Mouse (Mus musculus): ENCODE data around the gene Dpf3.
A peak's percentile ranks its signal among the peaks of the same experiment; 100 is the strongest.

Dpf3 gene

GRCm38 (mm10) chr12:83487476-83487991 lies at the start of gene Dpf3:
TSS of gene Dpf3 (minus strand) at chr12:83487716.
- peak; percentile 98 to 99 for DNase-seq (ENCODE audit: low spot score in 2 of 2)

- peak in 1 of 2 experiments; percentile 48 for DNase-seq (ENCODE audit: low spot score in 2 of 2)
These were observed 48.5 kb upstream of the Dpf3 start for GRCm38 (mm10) chr12:83536039-83536438.

GRCm38 (mm10) chr12:83535428-83535827 lies 47.9 kb upstream of the Dpf3 start:
- DNase-seq (ENCODE audit: low spot score in 2 of 2), result no peak

- no peak for DNase-seq (ENCODE audit: low spot score in 2 of 2)
These were observed 46.7 kb upstream of the Dpf3 start for GRCm38 (mm10) chr12:83534190-83534589.

- DNase-seq (ENCODE audit: low spot score in 2 of 2), result peak in 1 of 2 experiments; percentile 16
These were observed 45.5 kb upstream of the Dpf3 start for GRCm38 (mm10) chr12:83532966-83533365.

- DNase-seq (ENCODE audit: low spot score in 2 of 2), result no peak
These were observed 44.5 kb upstream of the Dpf3 start for GRCm38 (mm10) chr12:83531992-83532391.

- no peak for DNase-seq (ENCODE audit: low spot score in 2 of 2)
These were observed 41.1 kb upstream of the Dpf3 start for GRCm38 (mm10) chr12:83528665-83529064.

- no peak for DNase-seq (ENCODE audit: low spot score in 2 of 2)
These were observed 40.3 kb upstream of the Dpf3 start for GRCm38 (mm10) chr12:83527816-83528215.

GRCm38 (mm10) chr12:83525822-83526544 lies 38.5 kb upstream of the Dpf3 start:
- DNase-seq (ENCODE audit: low spot score in 2 of 2), result no peak

- no peak for DNase-seq (ENCODE audit: low spot score in 2 of 2)
These were observed 36.8 kb upstream of the Dpf3 start for GRCm38 (mm10) chr12:83524329-83524728.

GRCm38 (mm10) chr12:83523892-83524291 lies 36.4 kb upstream of the Dpf3 start:
- no peak for DNase-seq (ENCODE audit: low spot score in 2 of 2)

GRCm38 (mm10) chr12:83523056-83523455 lies 35.5 kb upstream of the Dpf3 start:
- DNase-seq (ENCODE audit: low spot score in 2 of 2), result no peak

GRCm38 (mm10) chr12:83521083-83521482 lies 33.6 kb upstream of the Dpf3 start:
- DNase-seq (ENCODE audit: low spot score in 2 of 2), result no peak

GRCm38 (mm10) chr12:83520311-83520890 lies 32.9 kb upstream of the Dpf3 start, which contains the start of gene Dcaf4:
TSS of gene Dcaf4 (plus strand) at chr12:83520466.
- DNase-seq (ENCODE audit: low spot score in 2 of 2), result peak; percentile 98 to 99

- no peak for DNase-seq (ENCODE audit: low spot score in 2 of 2)
These were observed 30.1 kb upstream of the Dpf3 start for GRCm38 (mm10) chr12:83517580-83517979.

GRCm38 (mm10) chr12:83514216-83514615 lies 26.7 kb upstream of the Dpf3 start:
- DNase-seq (ENCODE audit: low spot score in 2 of 2), result no peak

- DNase-seq (ENCODE audit: low spot score in 2 of 2), result no peak
These were observed 25.7 kb upstream of the Dpf3 start for GRCm38 (mm10) chr12:83513185-83513584.

GRCm38 (mm10) chr12:83512783-83513182 lies 25.3 kb upstream of the Dpf3 start:
- DNase-seq (ENCODE audit: low spot score in 2 of 2), result no peak

- DNase-seq (ENCODE audit: low spot score in 2 of 2), result no peak
These were observed 23.1 kb upstream of the Dpf3 start for GRCm38 (mm10) chr12:83510586-83510985.

- DNase-seq (ENCODE audit: low spot score in 2 of 2), result no peak
These were observed 19.0 kb upstream of the Dpf3 start for GRCm38 (mm10) chr12:83506543-83506942.

GRCm38 (mm10) chr12:83502190-83502589 lies 14.7 kb upstream of the Dpf3 start:
- DNase-seq (ENCODE audit: low spot score in 2 of 2), result peak; percentile 30 to 36

- no peak for DNase-seq (ENCODE audit: low spot score in 2 of 2)
These were observed 11.7 kb upstream of the Dpf3 start for GRCm38 (mm10) chr12:83499256-83499655.

GRCm38 (mm10) chr12:83497959-83498358 lies 10.4 kb upstream of the Dpf3 start:
- DNase-seq (ENCODE audit: low spot score in 2 of 2), result no peak

Measured in urinary bladder, postnatal 36 days (tissue).